Mouse (Mus musculus): ENCODE results near the gene Pard6b. TPM values are rescaled to one million over a fixed set of nuclear protein-coding genes. Genes with fewer than 3 reads are reported as not detected.

Gene Pard6b
- polyA plus RNA-seq, 1 experiment from 2014 or later = 13.8 TPM

DNA sequence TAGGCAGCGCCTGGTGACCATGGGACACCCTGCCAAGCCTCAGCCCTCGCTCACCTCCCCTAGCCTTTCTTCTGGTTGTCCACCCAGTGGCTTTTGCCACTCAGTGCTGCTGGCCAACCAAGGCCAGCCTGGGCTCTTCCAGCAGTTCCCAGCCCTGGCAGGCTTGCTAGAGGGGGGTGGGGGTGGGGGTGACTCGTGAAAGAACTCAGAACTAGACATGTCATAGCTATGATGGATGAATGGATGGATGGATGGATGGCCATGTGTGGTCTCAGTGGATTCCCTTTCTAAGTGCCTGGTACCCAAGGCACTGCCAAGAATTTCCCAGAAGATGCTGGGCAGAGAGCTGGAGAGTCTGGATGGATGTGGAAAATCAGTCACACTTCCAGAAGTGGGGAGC, 35.0 kb downstream of the Pard6b start:
- no peak overlapping the region for H3K9ac ChIP-seq (ENCODE audit: low read depth, low read length)

DNA sequence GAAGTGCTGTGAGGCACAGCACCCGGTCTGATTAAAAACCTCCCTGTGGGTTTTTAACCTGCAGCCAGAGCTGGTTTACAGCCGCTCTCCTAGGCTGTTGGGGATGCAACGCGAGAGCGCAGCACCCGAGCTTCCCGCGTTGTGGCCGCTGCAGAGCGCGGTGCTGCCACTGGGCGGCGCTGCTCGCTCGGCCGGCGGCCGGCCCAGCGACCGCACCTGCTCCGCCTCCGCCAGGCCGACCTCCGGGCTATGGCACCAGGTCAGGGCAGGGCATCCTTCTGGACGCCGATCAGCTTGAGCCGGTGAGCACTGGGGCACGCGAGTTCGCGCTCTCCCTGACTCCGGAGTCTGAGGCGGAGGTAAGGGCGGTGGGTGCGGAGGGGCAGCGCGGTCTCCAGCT, 36.3 kb downstream of the Pard6b start:
- Histone ChIP-seq H3K36me3 (ENCODE audit: control insufficient read depth, insufficient read depth) (no peaks in the 10 kb centered on the region), H3K9me3 (ENCODE audit: control insufficient read depth) (no peaks in the 10 kb centered on the region), H3K4me1 (replicated peaks; ENCODE audit: control insufficient read depth, insufficient read depth, low read length) (no peaks in the 10 kb centered on the region), H3K4me2 (replicated peaks; ENCODE audit: low read depth) (peak overlapping the region; percentile 78), H3K27me3 (replicated peaks; ENCODE audit: control insufficient read depth, insufficient read depth, low read length) (0 out of 2 replicates have a peak, but pooled peaks cover 4% of the 10 kb centered on the region), H3K27ac (ENCODE audit: low read depth, low read length) (no peak overlapping the region), H3K4me3 (ENCODE audit: low read depth, low read length) (peak overlapping the region; percentile 38), H3K9ac (ENCODE audit: low read depth, low read length) (no peak overlapping the region)
- peak; percentile 48; the same call in 1 of the 2 replicates for ATAC-seq
- TF ChIP-seq CTCF (IDR thresholded peaks at IDR 0.05; ENCODE audit: low read depth) = peak; percentile 97
- WGBS = 1% methylated on average over 37 of the region's 37 CpGs

More for the DNA sequence above, 35.0 kb downstream of the Pard6b start:
- H3K4me3 ChIP-seq (ENCODE audit: low read depth, low read length) = no peak overlapping the region
- TF ChIP-seq CTCF (IDR thresholded peaks at IDR 0.05; ENCODE audit: low read depth) = no peak
- 0 out of 2 replicates have a peak, but pooled peaks cover 4% of the 10 kb centered on the region for H3K27me3 ChIP-seq (replicated peaks; ENCODE audit: control insufficient read depth, insufficient read depth, low read length)
- no peaks in the 10 kb centered on the region for H3K9me3 ChIP-seq (ENCODE audit: control insufficient read depth)
- no peak overlapping the region for H3K27ac ChIP-seq (ENCODE audit: low read depth, low read length)
- no peak overlapping the region for H3K4me2 ChIP-seq (replicated peaks; ENCODE audit: low read depth)
- no peaks in the 10 kb centered on the region for H3K36me3 ChIP-seq (ENCODE audit: control insufficient read depth, insufficient read depth)
- 83% methylated on average over 3 of the region's 3 CpGs for WGBS
- ATAC-seq = no peak
- no peaks in the 10 kb centered on the region for H3K4me1 ChIP-seq (replicated peaks; ENCODE audit: control insufficient read depth, insufficient read depth, low read length)

DNA sequence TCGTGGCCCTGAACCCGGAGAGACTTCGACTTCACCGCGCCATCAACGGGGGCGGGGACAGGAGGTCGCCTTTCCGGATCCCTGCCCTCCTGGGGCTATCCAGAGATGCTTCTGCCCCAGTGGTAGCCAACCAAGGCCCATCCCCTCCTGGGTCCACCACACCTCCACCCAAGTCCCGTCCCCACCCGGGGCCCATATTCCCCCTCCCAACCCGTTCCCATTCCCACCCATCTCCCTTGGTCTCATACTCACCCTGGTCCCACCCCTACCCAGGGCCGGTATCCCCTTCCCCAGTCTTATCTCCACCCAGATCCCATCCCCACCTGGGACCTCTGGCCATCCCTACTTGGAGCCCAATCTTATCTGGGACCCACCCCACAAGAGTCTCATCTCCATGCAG, 36.7 kb downstream of the Pard6b start:
- Histone ChIP-seq H3K36me3 (ENCODE audit: control insufficient read depth, insufficient read depth) (no peaks in the 10 kb centered on the region), H3K4me1 (replicated peaks; ENCODE audit: control insufficient read depth, insufficient read depth, low read length) (no peaks in the 10 kb centered on the region), H3K27me3 (replicated peaks; ENCODE audit: control insufficient read depth, insufficient read depth, low read length) (0 out of 2 replicates have a peak, but pooled peaks cover 4% of the 10 kb centered on the region), H3K9me3 (ENCODE audit: control insufficient read depth) (no peaks in the 10 kb centered on the region), H3K27ac (ENCODE audit: low read depth, low read length) (no peak overlapping the region), H3K4me2 (replicated peaks; ENCODE audit: low read depth) (peak overlapping the region; percentile 78), H3K9ac (ENCODE audit: low read depth, low read length) (no peak overlapping the region), H3K4me3 (ENCODE audit: low read depth, low read length) (peak overlapping the region; percentile 38)
- WGBS = 2% methylated on average over 13 of the region's 13 CpGs
- no peak for TF ChIP-seq CTCF (IDR thresholded peaks at IDR 0.05; ENCODE audit: low read depth)
- ATAC-seq = 0 out of 2 replicates have a peak, but pooled peaks have one; percentile 7

DNA sequence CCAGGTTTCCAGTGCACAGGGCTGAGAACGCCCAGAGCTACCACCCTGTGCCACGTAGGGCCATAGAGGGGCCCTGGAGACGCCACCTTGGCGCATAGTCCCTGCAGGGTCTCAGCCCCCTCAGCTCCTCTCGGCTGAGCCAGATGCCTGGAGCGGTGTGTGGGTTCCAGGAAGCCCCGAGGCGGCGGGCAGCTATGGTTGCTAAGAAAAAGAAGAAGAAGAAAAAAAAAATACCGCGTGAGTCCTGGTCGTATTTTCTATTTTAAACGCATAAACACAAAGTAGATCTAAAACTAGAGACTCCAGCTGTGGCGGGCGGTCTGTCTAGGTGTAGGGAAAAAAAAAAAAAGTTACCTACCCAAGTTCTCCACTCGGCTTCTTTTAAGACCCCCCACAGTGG, 37.2 kb downstream of the Pard6b start:
- Histone ChIP-seq H3K9me3 (ENCODE audit: control insufficient read depth) (no peaks in the 10 kb centered on the region), H3K9ac (ENCODE audit: low read depth, low read length) (no peak overlapping the region), H3K27ac (ENCODE audit: low read depth, low read length) (no peak overlapping the region), H3K36me3 (ENCODE audit: control insufficient read depth, insufficient read depth) (no peaks in the 10 kb centered on the region), H3K4me1 (replicated peaks; ENCODE audit: control insufficient read depth, insufficient read depth, low read length) (no peaks in the 10 kb centered on the region), H3K27me3 (replicated peaks; ENCODE audit: control insufficient read depth, insufficient read depth, low read length) (0 out of 2 replicates have a peak, but pooled peaks cover 4% of the 10 kb centered on the region), H3K4me3 (ENCODE audit: low read depth, low read length) (0 out of 2 replicates have a peak overlapping the region, but pooled peaks have one; percentile 38), H3K4me2 (replicated peaks; ENCODE audit: low read depth) (peak overlapping the region; percentile 78; the same call in 1 of the 2 replicates)
- 56% methylated on average over 16 of the region's 16 CpGs for WGBS
- no peak for ATAC-seq
- TF ChIP-seq CTCF (IDR thresholded peaks at IDR 0.05; ENCODE audit: low read depth) = no peak

DNA sequence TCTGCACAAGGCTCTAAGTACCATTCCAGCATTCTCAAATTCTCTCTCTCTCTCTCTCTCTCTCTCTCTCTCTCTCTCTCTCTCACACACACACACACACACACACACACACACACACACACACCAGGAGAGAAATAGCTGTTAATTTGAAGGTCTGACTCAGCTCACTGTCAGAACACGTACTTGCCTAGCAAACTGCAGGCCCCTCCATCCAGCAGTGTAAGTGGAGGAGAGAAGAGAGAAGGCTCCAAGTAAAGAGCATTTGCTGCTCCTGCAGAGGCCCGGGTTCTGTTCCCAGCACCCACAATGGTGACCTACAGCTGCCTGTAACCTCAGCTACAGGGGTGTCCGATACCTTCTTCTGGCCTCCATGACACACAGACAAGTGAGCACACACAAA, 37.7 kb downstream of the Pard6b start:
- ATAC-seq = no peak
- H3K27ac ChIP-seq (ENCODE audit: low read depth, low read length) = no peak overlapping the region
- H3K9ac ChIP-seq (ENCODE audit: low read depth, low read length) = no peak overlapping the region
- H3K27me3 ChIP-seq (replicated peaks; ENCODE audit: control insufficient read depth, insufficient read depth, low read length) = 0 out of 2 replicates have a peak, but pooled peaks cover 4% of the 10 kb centered on the region
- H3K36me3 ChIP-seq (ENCODE audit: control insufficient read depth, insufficient read depth) = no peaks in the 10 kb centered on the region
- H3K4me3 ChIP-seq (ENCODE audit: low read depth, low read length) = no peak overlapping the region
- WGBS = 77% methylated on average over 3 of the region's 3 CpGs
- TF ChIP-seq CTCF (IDR thresholded peaks at IDR 0.05; ENCODE audit: low read depth) = no peak
- no peak overlapping the region for H3K4me2 ChIP-seq (replicated peaks; ENCODE audit: low read depth)
- no peaks in the 10 kb centered on the region for H3K9me3 ChIP-seq (ENCODE audit: control insufficient read depth)
- H3K4me1 ChIP-seq (replicated peaks; ENCODE audit: control insufficient read depth, insufficient read depth, low read length) = no peaks in the 10 kb centered on the region

DNA sequence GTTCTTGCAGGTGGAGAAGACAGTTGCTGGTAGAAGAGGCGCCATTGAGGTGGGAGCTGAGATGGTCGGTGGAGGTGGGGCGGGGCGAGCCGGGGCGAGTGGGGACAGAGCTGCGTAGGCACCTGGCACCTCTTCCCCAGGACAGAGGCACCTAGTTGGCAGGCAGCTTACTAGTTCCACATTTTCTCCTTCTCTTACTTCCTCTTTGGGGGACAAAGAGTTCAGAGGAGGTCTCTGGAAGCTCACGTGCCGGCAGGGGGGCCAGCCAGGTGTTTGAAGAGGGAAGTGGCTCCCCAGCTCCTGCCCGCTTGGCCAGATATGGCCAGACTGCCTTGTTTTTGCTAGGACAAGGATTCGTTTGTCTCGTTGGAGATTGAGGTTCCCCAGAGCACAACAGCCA, 38.3 kb downstream of the Pard6b start:
- 59% methylated on average over 12 of the region's 12 CpGs for WGBS
- Histone ChIP-seq H3K4me3 (ENCODE audit: low read depth, low read length) (no peak overlapping the region), H3K4me1 (replicated peaks; ENCODE audit: control insufficient read depth, insufficient read depth, low read length) (no peaks in the 10 kb centered on the region), H3K9me3 (ENCODE audit: control insufficient read depth) (no peaks in the 10 kb centered on the region), H3K27me3 (replicated peaks; ENCODE audit: control insufficient read depth, insufficient read depth, low read length) (0 out of 2 replicates have a peak, but pooled peaks cover 4% of the 10 kb centered on the region), H3K9ac (ENCODE audit: low read depth, low read length) (no peak overlapping the region), H3K27ac (ENCODE audit: low read depth, low read length) (no peak overlapping the region), H3K4me2 (replicated peaks; ENCODE audit: low read depth) (no peak overlapping the region), H3K36me3 (ENCODE audit: control insufficient read depth, insufficient read depth) (no peaks in the 10 kb centered on the region)
- no peak for TF ChIP-seq CTCF (IDR thresholded peaks at IDR 0.05; ENCODE audit: low read depth)
- ATAC-seq = no peak

Data from intestine, postnatal 0 days (tissue).